Mouse (Mus musculus) spleen, postnatal 10 days (tissue): ENCODE data around the gene Ctnnd1.

ENCODE experiments used
- DNase-seq, 2 experiments: peaks; one replicate each; pipeline ENCODE4 v3.0.0; 2021 to 2022; ENCODE audit warnings: low spot score in 2 of 2

Gene Ctnnd1

GRCm38 (mm10) chr2:84647051-84647568, 3.5 kb downstream of the Ctnnd1 start:
- DNase-seq = no peak

- no peak for DNase-seq
Measured at GRCm38 (mm10) chr2:84646138-84646537, 4.4 kb downstream of the Ctnnd1 start.

- no peak for DNase-seq
Measured at GRCm38 (mm10) chr2:84640833-84641232, 9.7 kb downstream of the Ctnnd1 start.

- no peak for DNase-seq
Measured at GRCm38 (mm10) chr2:84638428-84639220, 11.9 kb downstream of the Ctnnd1 start.

- DNase-seq = no peak
Measured at GRCm38 (mm10) chr2:84637452-84638165, 13.0 kb downstream of the Ctnnd1 start.

- no peak for DNase-seq
Measured at GRCm38 (mm10) chr2:84636231-84636741, 14.3 kb downstream of the Ctnnd1 start.

GRCm38 (mm10) chr2:84635611-84636010, 15.0 kb downstream of the Ctnnd1 start:
- peak in 1 of 2 experiments; percentile 47 for DNase-seq

- DNase-seq = no peak
Measured at GRCm38 (mm10) chr2:84634934-84635482, 15.6 kb downstream of the Ctnnd1 start.

- DNase-seq = no peak
Measured at GRCm38 (mm10) chr2:84634006-84634405, 16.6 kb downstream of the Ctnnd1 start.

- DNase-seq = no peak
Measured at GRCm38 (mm10) chr2:84632999-84633398, 17.6 kb downstream of the Ctnnd1 start.

- no peak for DNase-seq
Measured at GRCm38 (mm10) chr2:84632001-84632400, 18.6 kb downstream of the Ctnnd1 start.

GRCm38 (mm10) chr2:84627036-84627435, 23.5 kb downstream of the Ctnnd1 start:
- no peak for DNase-seq

- no peak for DNase-seq
Measured at GRCm38 (mm10) chr2:84626366-84626975, 24.1 kb downstream of the Ctnnd1 start.

- no peak for DNase-seq
Measured at GRCm38 (mm10) chr2:84624201-84624600, 26.4 kb downstream of the Ctnnd1 start.

GRCm38 (mm10) chr2:84623428-84624119, 27.0 kb downstream of the Ctnnd1 start:
- DNase-seq = no peak

- no peak for DNase-seq
Measured at GRCm38 (mm10) chr2:84622668-84623067, 27.9 kb downstream of the Ctnnd1 start.

- no peak for DNase-seq
Measured at GRCm38 (mm10) chr2:84619646-84620340, 30.8 kb downstream of the Ctnnd1 start.

GRCm38 (mm10) chr2:84618914-84619313, 31.7 kb downstream of the Ctnnd1 start:
- DNase-seq = no peak

GRCm38 (mm10) chr2:84617637-84618515, 32.7 kb downstream of the Ctnnd1 start:
- DNase-seq = peak in 1 of 2 experiments; percentile 40

- DNase-seq = no peak
Measured at GRCm38 (mm10) chr2:84612764-84613163, 37.8 kb downstream of the Ctnnd1 start.
